19 mouse cellular contexts compared by ENCODE assay signal in the genomic region with DNA sequence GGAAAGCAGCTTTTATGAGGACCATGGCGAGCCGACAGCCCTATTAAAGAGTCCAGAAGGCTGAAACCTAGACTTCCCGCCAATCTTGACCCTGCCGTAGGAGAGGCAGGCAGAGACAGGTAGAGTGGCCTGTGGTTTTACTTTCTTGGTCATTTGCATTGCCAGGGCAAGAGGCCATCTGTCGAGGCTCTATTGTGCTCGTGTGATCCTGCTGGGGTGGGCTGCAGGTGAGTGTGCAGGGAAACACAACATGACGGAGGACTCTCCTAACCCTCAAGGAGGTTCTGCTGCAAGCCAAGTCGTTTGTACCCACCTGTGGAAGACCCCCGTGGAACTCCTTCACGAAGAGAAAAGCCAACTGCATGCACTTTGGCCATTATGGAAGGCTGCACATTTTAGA. TPM values are rescaled to one million over a fixed set of nuclear protein-coding genes. Genes with fewer than 3 reads are reported as not detected.
DNase-seq lines count a peak whose midpoint lies in the region; ATAC-seq and TF ChIP-seq lines count a peak whose summit lies in the region.
"Had no signal": no experiment of that assay in that cellular context is flagged by ENCODE, and none has a peak within 500 bp of the region (broad histone marks: within the 10 kb centered on the region; RNA-seq: fewer than 3 reads in every experiment).

No protein-coding gene starts in this region.

- WGBS in forebrain, embryonic 14.5 days = 67% methylated on average over 10 of the region's 10 CpGs
- 67% methylated on average over 10 of the region's 10 CpGs for WGBS in forebrain, embryonic 16.5 days
- WGBS in heart, embryonic 14.5 days = 48% methylated on average over 10 of the region's 10 CpGs
- WGBS in lung, embryonic 14.5 days = 50% methylated on average over 10 of the region's 10 CpGs
- 37% methylated on average over 10 of the region's 10 CpGs for WGBS in limb, embryonic 11.5 days

- TF ChIP-seq CTCF in lung, embryonic 14.5 days (IDR thresholded peaks at IDR 0.05; ENCODE audit: low read depth) = no peak

- H3K27me3 ChIP-seq in forebrain, embryonic 14.5 days (replicated peaks; ENCODE audit: control insufficient read depth, insufficient read depth, low read length) = no peaks in the 10 kb centered on the region
- no peaks in the 10 kb centered on the region for H3K27me3 ChIP-seq in forebrain, embryonic 16.5 days (replicated peaks; ENCODE audit: control insufficient read depth, insufficient read depth, low read length)
- H3K27me3 ChIP-seq in heart, embryonic 14.5 days (ENCODE audit: control insufficient read depth, insufficient read depth, low read length) = no peaks in the 10 kb centered on the region
- no peaks in the 10 kb centered on the region for H3K27me3 ChIP-seq in lung, embryonic 14.5 days (ENCODE audit: insufficient read depth, low read length)
- H3K27me3 ChIP-seq in limb, embryonic 11.5 days (ENCODE audit: control insufficient read depth, insufficient read depth, low read length) = no peaks in the 10 kb centered on the region
- H3K27me3 ChIP-seq: embryonic facial prominence, embryonic 12.5 days; intestine, embryonic 15.5 days; liver, embryonic 13.5 days; stomach, embryonic 15.5 days had no signal

- H3K4me3 ChIP-seq in forebrain, embryonic 14.5 days (ENCODE audit: low read depth, low read length) = no peak overlapping the region
- H3K4me3 ChIP-seq in forebrain, embryonic 16.5 days (replicated peaks; ENCODE audit: low read length) = no peak overlapping the region
- H3K4me3 ChIP-seq in heart, embryonic 14.5 days (ENCODE audit: control insufficient read depth in 1 of 2, insufficient read depth in 1 of 2, low read depth in 1 of 2, low read length in 2 of 2) = no peak overlapping the region
- no peak overlapping the region for H3K4me3 ChIP-seq in lung, embryonic 14.5 days (ENCODE audit: low read depth, low read length)
- H3K4me3 ChIP-seq in limb, embryonic 11.5 days (ENCODE audit: low read depth, low read length) = no peak overlapping the region
- H3K4me3 ChIP-seq: embryonic facial prominence, embryonic 12.5 days; erythroblast, embryonic 14.5 days; intestine, embryonic 15.5 days; liver, embryonic 13.5 days; megakaryocyte, embryonic 14.5 days; stomach, embryonic 15.5 days had no signal

- ATAC-seq in forebrain, embryonic 14.5 days = peak; percentile 36; the same call in 1 of the 2 replicates
- ATAC-seq in forebrain, embryonic 16.5 days = no peak
- no peak for ATAC-seq in heart, embryonic 14.5 days (ENCODE audit: insufficient number of reproducible peaks, insufficient read depth, low FRiP score, low read depth)
- ATAC-seq in lung, embryonic 14.5 days (ENCODE audit: insufficient read depth) = peak; percentile 11; the same call in 1 of the 2 replicates
- peak; percentile 51 for ATAC-seq in limb, embryonic 11.5 days (ENCODE audit: insufficient number of reproducible peaks, low FRiP score, low TSS enrichment, low read depth)

- intact Hi-C loops in heart, postnatal 36 days (cut with DNase I) = no loop called here

- no peak overlapping the region for H3K4me2 ChIP-seq in forebrain, embryonic 14.5 days (ENCODE audit: low read length)
- no peak overlapping the region for H3K4me2 ChIP-seq in forebrain, embryonic 16.5 days (ENCODE audit: low read length)
- peak overlapping the region; percentile 7; the same call in 1 of the 2 replicates for H3K4me2 ChIP-seq in heart, embryonic 14.5 days (ENCODE audit: low read length)
- no peak overlapping the region for H3K4me2 ChIP-seq in lung, embryonic 14.5 days
- H3K4me2 ChIP-seq in limb, embryonic 11.5 days (ENCODE audit: low read depth, severe bottlenecking) = no peak overlapping the region
- H3K4me2 ChIP-seq: embryonic facial prominence, embryonic 12.5 days; intestine, embryonic 15.5 days; liver, embryonic 13.5 days; stomach, embryonic 15.5 days had no signal

- DNase-seq in forebrain, embryonic 14.5 days (ENCODE audit: low spot score) = no peak
- DNase-seq in heart, postnatal 36 days = no peak
- DNase-seq in lung, embryonic 14.5 days = no peak
- no peak for DNase-seq in lung, postnatal 14 days
- no peak for DNase-seq in limb, embryonic 11.5 days (ENCODE audit: low spot score)
- DNase-seq in frontal cortex, postnatal 25 days (ENCODE audit: low spot score in 2 of 2) = no peak
- DNase-seq: kidney, adult 9 months; kidney, postnatal 25 days; thymus, adult 18-20 months had no signal

- no peaks in the 10 kb centered on the region for H3K36me3 ChIP-seq in forebrain, embryonic 14.5 days (ENCODE audit: control insufficient read depth, insufficient read depth, low read length)
- H3K36me3 ChIP-seq in forebrain, embryonic 16.5 days (ENCODE audit: control insufficient read depth, insufficient read depth) = no peaks in the 10 kb centered on the region
- no peaks in the 10 kb centered on the region for H3K36me3 ChIP-seq in heart, embryonic 14.5 days (ENCODE audit: control insufficient read depth, insufficient read depth, low read length)
- no peaks in the 10 kb centered on the region for H3K36me3 ChIP-seq in lung, embryonic 14.5 days (ENCODE audit: insufficient read depth)
- H3K36me3 ChIP-seq in limb, embryonic 11.5 days (ENCODE audit: control insufficient read depth, insufficient read depth, low read length) = no peaks in the 10 kb centered on the region
- H3K36me3 ChIP-seq: embryonic facial prominence, embryonic 12.5 days; intestine, embryonic 15.5 days; liver, embryonic 13.5 days; stomach, embryonic 15.5 days had no signal

- H3K27ac ChIP-seq in forebrain, embryonic 14.5 days (ENCODE audit: low read depth, low read length) = no peak overlapping the region
- H3K27ac ChIP-seq in forebrain, embryonic 16.5 days (ENCODE audit: low read length) = no peak overlapping the region
- H3K27ac ChIP-seq in heart, embryonic 14.5 days (replicated peaks in 1 of 2; ENCODE audit: control insufficient read depth in 1 of 2, insufficient read depth in 1 of 2, low read depth in 2 of 2, low read length in 2 of 2) = peak overlapping the region; percentile 53 to 70
- 0 out of 2 replicates have a peak overlapping the region, but pooled peaks have one; percentile 15 for H3K27ac ChIP-seq in lung, embryonic 14.5 days (ENCODE audit: low read depth)
- H3K27ac ChIP-seq in limb, embryonic 11.5 days (replicated peaks; ENCODE audit: low read depth, low read length) = 0 out of 2 replicates have a peak overlapping the region, but pooled peaks have one; percentile 71
- H3K27ac ChIP-seq: embryonic facial prominence, embryonic 12.5 days; intestine, embryonic 15.5 days; liver, embryonic 13.5 days; stomach, embryonic 15.5 days had no signal

- H3K9ac ChIP-seq in forebrain, embryonic 14.5 days (ENCODE audit: low read length) = no peak overlapping the region
- no peak overlapping the region for H3K9ac ChIP-seq in forebrain, embryonic 16.5 days (replicated peaks; ENCODE audit: low read depth, low read length)
- no peak overlapping the region for H3K9ac ChIP-seq in heart, embryonic 14.5 days (ENCODE audit: low read length)
- no peak overlapping the region for H3K9ac ChIP-seq in lung, embryonic 14.5 days
- H3K9ac ChIP-seq in limb, embryonic 11.5 days (ENCODE audit: low read length) = no peak overlapping the region
- H3K9ac ChIP-seq: embryonic facial prominence, embryonic 12.5 days; intestine, embryonic 15.5 days; liver, embryonic 13.5 days; stomach, embryonic 15.5 days had no signal

- no peaks in the 10 kb centered on the region for H3K9me3 ChIP-seq in forebrain, embryonic 14.5 days (replicated peaks; ENCODE audit: control insufficient read depth, low read length)
- no peaks in the 10 kb centered on the region for H3K9me3 ChIP-seq in forebrain, embryonic 16.5 days (ENCODE audit: control insufficient read depth, low read length)
- no peaks in the 10 kb centered on the region for H3K9me3 ChIP-seq in heart, embryonic 14.5 days (ENCODE audit: control insufficient read depth, low read length)
- H3K9me3 ChIP-seq in lung, embryonic 14.5 days (ENCODE audit: low read depth, low read length) = no peaks in the 10 kb centered on the region
- no peaks in the 10 kb centered on the region for H3K9me3 ChIP-seq in limb, embryonic 11.5 days (ENCODE audit: control insufficient read depth, low read length)
- H3K9me3 ChIP-seq: embryonic facial prominence, embryonic 12.5 days; intestine, embryonic 15.5 days; liver, embryonic 13.5 days; stomach, embryonic 15.5 days had no signal

- no peaks in the 10 kb centered on the region for H3K4me1 ChIP-seq in forebrain, embryonic 14.5 days (ENCODE audit: control insufficient read depth, insufficient read depth, low read length)
- peaks cover 4% of the 10 kb centered on the region; the same call in 1 of the 2 replicates for H3K4me1 ChIP-seq in forebrain, embryonic 16.5 days (replicated peaks; ENCODE audit: control insufficient read depth, insufficient read depth, low read length)
- peaks cover 15 to 20% of the 10 kb centered on the region in 2 experiments for H3K4me1 ChIP-seq in heart, embryonic 14.5 days (ENCODE audit: control insufficient read depth in 2 of 2, insufficient read depth in 2 of 2, low read length in 2 of 2)
- H3K4me1 ChIP-seq in lung, embryonic 14.5 days (ENCODE audit: insufficient read depth) = no peaks in the 10 kb centered on the region
- peaks cover 7% of the 10 kb centered on the region; the same call in 1 of the 2 replicates for H3K4me1 ChIP-seq in limb, embryonic 11.5 days (ENCODE audit: control insufficient read depth, insufficient read depth, low read length)
- H3K4me1 ChIP-seq: liver, embryonic 13.5 days had no signal

RNA-seq across cellular contexts. Expression of a gene that starts 54.6 kb away (rescaled TPM):
- polyA plus RNA-seq in forebrain, embryonic 14.5 days (2014; fragmentation: Nextera tagmentation; extraction: Ambion mirVana) = 6.3 and 7.5 TPM in 2 replicates
- 6.5 and 6.8 TPM in 2 replicates for polyA plus RNA-seq in forebrain, embryonic 16.5 days (2015; fragmentation: Nextera tagmentation; extraction: Ambion mirVana)
- polyA plus RNA-seq in heart, embryonic 14.5 days (2014; fragmentation: Nextera tagmentation; extraction: Ambion mirVana) = 6.3 and 6.7 TPM in 2 replicates
- 1 to 10 TPM; 5.7 to 6.9 TPM for total RNA-seq in heart, postnatal 36 days (2021)
- polyA plus RNA-seq in lung, embryonic 14.5 days (2014; fragmentation: Nextera tagmentation; extraction: Ambion mirVana) = 14.2 and 14.6 TPM in 2 replicates
- 10.2 and 10.6 TPM in 2 replicates for polyA plus RNA-seq in limb, embryonic 11.5 days (2014; fragmentation: Nextera tagmentation; extraction: Ambion mirVana)

RNA-seq across cellular contexts. Expression of a gene that starts 58.9 kb away (rescaled TPM):
- polyA plus RNA-seq in forebrain, embryonic 14.5 days (2014; fragmentation: Nextera tagmentation; extraction: Ambion mirVana) = 0.56 and 0.91 TPM in 2 replicates
- 0.73 and 1.1 TPM in 2 replicates for polyA plus RNA-seq in forebrain, embryonic 16.5 days (2015; fragmentation: Nextera tagmentation; extraction: Ambion mirVana)
- polyA plus RNA-seq in heart, embryonic 14.5 days (2014; fragmentation: Nextera tagmentation; extraction: Ambion mirVana) = 0.24 TPM in 2 replicates
- not detected for total RNA-seq in heart, postnatal 36 days (2021)
- polyA plus RNA-seq in lung, embryonic 14.5 days (2014; fragmentation: Nextera tagmentation; extraction: Ambion mirVana) = 7.3 and 7.5 TPM in 2 replicates
- polyA plus RNA-seq in limb, embryonic 11.5 days (2014; fragmentation: Nextera tagmentation; extraction: Ambion mirVana) = 1.9 and 2.5 TPM in 2 replicates
- total RNA-seq: granulocyte monocyte progenitor cell, adult 5-6 weeks; MEL had no signal
- polyA plus RNA-seq: erythroblast, embryonic 14.5 days; liver, embryonic 13.5 days had no signal

Comparison
In these comparisons a context has a peak if more than half of its experiments do, and no peak if none do; other contexts are left out.
1. ATAC-seq: peak in forebrain, embryonic 14.5 days (single experiment), lung, embryonic 14.5 days (single experiment) and limb, embryonic 11.5 days (single experiment); none in forebrain, embryonic 16.5 days (single experiment) and heart, embryonic 14.5 days (single experiment).
2. H3K27ac ChIP-seq: peak in heart, embryonic 14.5 days (2 of 2), lung, embryonic 14.5 days (single experiment) and limb, embryonic 11.5 days (single experiment); none in forebrain, embryonic 14.5 days (single experiment) and forebrain, embryonic 16.5 days (single experiment).